Mouse (Mus musculus) cerebral cortex, adult 2 months (tissue): Measurements from ENCODE around the gene Rhbdf1.

ENCODE experiments used
- WGBS: fragments of 180-500 bp; shearing (Covaris S2); methylation state at CpG from one replicate; pipeline ENCODE4 v1.1.7; 2018; 5-methylcytosine and 5-hydroxymethylcytosine counted together

Rhbdf1 gene

GRCm38 (mm10) chr11:32188881-32189280 is 33.2 kb downstream of the Rhbdf1 start:
- WGBS = 91% methylated on average over 12 of the region's 12 CpGs

DNA sequence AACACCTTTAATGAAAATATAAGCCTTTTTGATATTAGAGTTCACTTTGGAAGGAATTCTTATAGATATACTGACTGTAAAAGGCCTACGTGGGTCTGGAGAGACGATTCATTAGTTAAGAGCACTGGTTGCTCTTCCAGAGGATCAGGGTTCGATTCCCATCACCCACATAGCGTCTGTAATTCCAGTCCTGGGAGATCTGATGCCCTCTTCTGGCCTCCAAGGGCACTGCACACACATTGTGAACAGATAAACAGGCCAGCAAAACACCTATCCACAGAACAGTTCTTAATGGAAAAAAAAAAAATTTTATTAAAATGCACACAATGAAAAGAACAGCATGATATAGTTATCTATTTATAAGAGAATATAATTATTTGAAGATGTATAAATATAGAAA is 34.8 kb downstream of the Rhbdf1 start:
- WGBS = 89% methylated on average over 4 of the region's 4 CpGs

DNA sequence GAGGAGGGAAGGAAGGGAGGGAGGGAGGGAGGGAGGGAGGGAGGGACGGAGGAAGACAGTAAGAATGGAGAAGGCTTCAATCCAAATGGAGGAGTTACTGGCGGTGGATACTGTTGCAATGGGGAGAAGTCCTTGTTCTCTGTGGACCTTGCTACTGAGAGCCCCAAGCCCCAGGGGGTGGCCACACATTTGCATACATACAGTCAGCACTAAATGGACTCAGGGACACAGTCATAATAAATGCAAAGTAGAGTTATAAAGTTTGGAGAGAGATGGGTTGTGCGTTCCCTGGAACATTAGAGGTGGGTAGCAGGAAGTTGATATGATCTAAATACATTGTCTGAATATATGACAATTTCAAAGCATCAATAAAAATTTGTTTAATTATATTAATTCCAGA is 36.1 kb downstream of the Rhbdf1 start:
- 75% methylated on average over 3 of the region's 3 CpGs for WGBS

DNA sequence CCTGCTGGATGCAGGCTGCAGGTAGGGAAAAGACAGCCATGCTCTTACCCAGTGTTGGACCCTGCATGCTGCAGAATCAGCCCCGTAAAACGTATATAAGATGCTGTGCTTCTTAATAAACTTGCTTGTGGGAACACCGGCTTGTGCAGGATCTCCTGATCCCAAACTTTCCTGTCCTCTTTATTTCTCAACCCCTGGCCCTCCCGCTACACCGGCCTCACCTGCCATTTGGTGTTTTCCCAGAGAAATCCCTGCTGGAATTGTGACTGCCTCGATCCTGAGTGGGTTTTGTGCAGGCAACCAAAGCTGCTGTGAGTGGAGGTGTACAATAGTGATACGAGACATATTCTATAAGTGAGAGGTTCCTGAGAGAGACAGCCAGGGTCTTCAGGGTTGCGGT is 37.6 kb downstream of the Rhbdf1 start:
- 92% methylated on average over 8 of the region's 8 CpGs for WGBS

DNA sequence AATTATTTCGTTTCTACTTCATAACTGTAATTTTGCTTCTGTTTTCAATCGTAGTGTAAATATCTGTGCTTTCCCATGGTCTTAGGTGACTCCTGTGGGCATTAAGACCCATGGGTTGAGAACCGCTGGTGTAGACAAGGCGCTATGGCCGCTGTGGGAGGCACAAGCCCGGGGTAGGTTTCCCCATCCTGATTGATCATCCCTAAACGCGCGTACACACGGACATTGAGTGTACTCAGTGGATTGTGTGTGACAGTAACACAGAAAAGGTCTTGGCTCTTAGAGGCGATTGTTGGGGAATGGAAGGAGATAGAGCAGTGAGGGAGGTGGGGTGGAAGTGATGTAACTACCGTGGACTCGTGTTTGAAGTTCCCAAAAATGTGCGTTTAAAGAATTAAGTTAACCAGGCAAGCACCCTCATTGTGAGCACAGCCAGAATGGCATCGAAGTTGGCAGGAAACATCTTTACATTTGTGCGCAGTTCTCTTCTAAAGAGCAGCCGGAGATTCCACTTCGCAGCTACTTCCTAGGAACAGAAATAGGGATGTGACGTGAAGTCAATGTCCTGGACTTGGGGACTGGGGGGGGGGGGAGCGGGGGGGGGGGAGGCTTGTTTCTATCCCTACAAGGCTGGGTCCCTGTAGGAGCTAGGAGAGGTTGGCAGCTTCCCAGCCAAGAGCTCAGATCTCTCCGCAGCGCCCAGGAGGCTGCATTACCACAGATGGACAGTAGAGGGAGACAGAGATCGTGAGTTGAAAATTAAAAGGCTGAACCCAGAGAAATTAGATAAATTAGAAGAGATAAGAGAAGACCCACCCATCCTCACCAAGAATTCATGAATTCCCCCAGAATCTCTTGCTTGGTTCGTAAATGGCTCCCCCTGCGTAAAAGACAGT is 39.9 kb downstream of the Rhbdf1 start:
- WGBS = 31% methylated on average over 25 of the region's 25 CpGs

DNA sequence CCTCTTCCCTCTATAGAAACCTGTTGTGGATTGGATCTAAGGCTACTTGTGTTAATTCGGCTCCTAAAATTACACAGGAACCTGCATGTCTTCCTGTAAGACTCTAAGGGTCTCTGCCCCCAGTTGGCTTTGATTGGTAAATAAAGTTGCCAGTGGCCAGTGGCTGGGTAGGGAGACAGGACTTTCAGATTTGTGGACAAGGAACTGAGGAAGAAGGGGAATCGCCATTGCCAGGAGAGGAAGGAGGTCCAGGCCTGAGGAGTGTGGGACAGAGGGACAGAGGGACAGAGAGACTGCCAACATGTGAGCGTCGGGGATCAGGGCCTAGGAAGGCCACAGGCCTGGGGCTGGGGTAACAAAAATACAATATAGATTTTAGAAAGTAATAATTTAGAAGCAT is 40.9 kb downstream of the Rhbdf1 start:
- WGBS = 91% methylated on average over 4 of the region's 4 CpGs

GRCm38 (mm10) chr11:32178506-32178905 is 43.6 kb downstream of the Rhbdf1 start:
- 82% methylated on average over 1 of the region's 1 CpGs for WGBS

DNA sequence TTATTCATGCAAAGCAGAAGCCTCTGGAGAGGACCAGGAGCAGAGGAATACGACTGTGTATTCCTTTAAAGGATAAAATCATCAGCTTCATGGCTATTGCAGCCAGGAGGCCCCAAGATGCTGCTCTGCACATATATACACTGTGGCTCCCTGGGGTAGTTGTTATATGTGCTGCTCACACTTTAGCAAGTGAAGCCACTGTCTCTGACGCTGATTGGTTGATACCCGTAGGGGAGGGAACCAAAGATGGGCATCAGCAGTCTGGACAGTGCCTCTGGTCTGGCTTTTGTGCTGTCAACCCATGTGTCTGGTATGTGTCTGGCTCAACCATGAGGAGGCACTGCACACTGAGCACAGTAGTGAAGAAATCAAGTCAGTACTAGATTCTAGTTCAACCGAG is 55.4 kb downstream of the Rhbdf1 start:
- WGBS = 87% methylated on average over 4 of the region's 4 CpGs

DNA sequence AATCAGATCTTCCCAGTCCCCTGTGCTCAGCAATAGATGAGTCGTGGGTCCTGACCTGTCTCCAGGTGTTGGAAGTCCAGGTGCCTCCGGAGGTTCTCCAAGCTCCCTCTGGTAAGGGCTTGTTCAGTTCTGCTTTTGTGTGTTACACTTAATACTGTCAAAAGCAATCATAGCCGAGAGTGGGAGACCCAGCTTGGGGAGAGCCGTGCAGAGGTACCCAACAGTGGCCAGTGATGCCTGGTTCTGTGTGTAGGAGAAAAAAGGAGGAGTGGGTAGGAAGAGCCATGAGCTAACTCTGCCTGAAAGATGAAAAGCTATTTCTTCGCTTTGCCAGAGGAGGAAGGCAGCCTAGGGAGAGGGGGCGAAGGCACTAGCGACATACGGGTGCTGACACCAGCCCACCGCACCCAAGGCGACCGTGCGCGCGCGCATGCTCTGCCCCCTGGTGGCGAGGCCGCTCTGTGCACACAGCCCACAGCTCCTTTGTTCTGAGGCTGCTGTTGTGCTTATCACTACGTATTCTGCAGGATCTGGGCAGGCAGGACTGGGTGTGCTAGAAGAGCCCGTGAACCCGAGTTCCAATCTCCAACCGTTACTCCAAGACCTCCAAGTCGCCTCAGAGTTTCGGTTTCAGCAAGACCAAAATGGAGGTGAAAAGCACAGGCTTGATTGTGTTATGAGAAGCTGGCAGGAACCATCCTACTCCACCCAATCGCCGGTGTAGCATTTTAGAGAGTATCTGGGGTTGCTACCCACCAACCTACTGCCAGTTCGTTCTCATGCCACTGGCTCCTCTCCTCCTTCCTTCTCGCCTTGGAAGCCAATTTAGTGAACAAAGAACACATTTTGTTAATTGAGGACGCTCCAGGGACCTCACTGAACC is 59.9 kb downstream of the Rhbdf1 start:
- 6% methylated on average over 28 of the region's 28 CpGs for WGBS

GRCm38 (mm10) chr11:32161500-32161899 is 60.6 kb downstream of the Rhbdf1 start:
- WGBS = 13% methylated on average over 9 of the region's 9 CpGs

DNA sequence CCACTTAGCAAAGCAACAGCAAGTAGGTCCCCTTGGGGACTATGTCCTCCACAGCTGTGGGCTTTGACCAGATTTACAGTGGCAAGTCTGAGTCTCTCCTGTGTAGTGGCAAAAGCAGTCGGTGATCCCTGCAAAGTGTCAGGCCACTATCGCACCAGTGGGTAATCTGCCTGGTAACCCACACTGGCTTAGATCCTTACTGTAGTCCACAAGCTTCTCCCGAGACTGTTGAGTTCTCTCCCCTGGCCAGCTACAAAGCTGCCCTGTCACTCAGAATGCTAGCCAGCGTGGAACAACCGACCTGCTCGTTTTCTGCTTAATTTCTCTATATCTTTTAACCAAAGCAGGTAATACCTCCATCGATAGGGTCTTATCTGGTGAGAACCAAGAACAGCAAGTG is 61.8 kb downstream of the Rhbdf1 start:
- 88% methylated on average over 7 of the region's 7 CpGs for WGBS
